Mouse (Mus musculus) retina, postnatal 7 days (tissue): ENCODE measurements at regions not wholly inside any gene's neighbourhood (a gene's known extent, or its start where the extent isn't known, plus 50 kb on each side); places are given as distances from the start of the nearest gene placed in this dataset.

Experiments
- DNase-seq: peaks from one replicate; pipeline ENCODE4 v3.0.0-alpha.2; 2012; ENCODE audit warnings: low read depth, low spot score

- no peak for DNase-seq
Measured at GRCm38 (mm10) chr14:36624134-36624533, 344.4 kb downstream of the Ccser2 start.

- no peak for DNase-seq
Measured at GRCm38 (mm10) chr14:36623036-36623435, 345.5 kb downstream of the Ccser2 start.

- DNase-seq: no peak
Measured at GRCm38 (mm10) chr14:36618459-36619085, 350.0 kb downstream of the Ccser2 start.

- DNase-seq: no peak
Measured at GRCm38 (mm10) chr14:36617987-36618386, 350.6 kb downstream of the Ccser2 start.

- DNase-seq: no peak
Measured at GRCm38 (mm10) chr14:36614926-36615325, 353.7 kb downstream of the Ccser2 start.

- DNase-seq: no peak
Measured at GRCm38 (mm10) chr14:36612860-36613259, 355.7 kb downstream of the Ccser2 start.

GRCm38 (mm10) chr14:36584065-36584635 lies 384.4 kb downstream of the Ccser2 start:
- no peak for DNase-seq

GRCm38 (mm10) chr14:36583338-36584064 lies 385.1 kb downstream of the Ccser2 start:
- no peak for DNase-seq

- DNase-seq: no peak
Measured at GRCm38 (mm10) chr14:36563229-36563865, 405.2 kb downstream of the Ccser2 start.

GRCm38 (mm10) chr14:36537402-36537801 lies 431.2 kb downstream of the Ccser2 start:
- no peak for DNase-seq

- DNase-seq: no peak
Measured at GRCm38 (mm10) chr14:36527310-36527709, 432.6 kb downstream of the 4930474N05Rik start.

- DNase-seq: no peak
Measured at GRCm38 (mm10) chr14:36525591-36526037, 430.9 kb downstream of the 4930474N05Rik start.

GRCm38 (mm10) chr14:36502076-36502994 lies 407.6 kb downstream of the 4930474N05Rik start:
- no peak for DNase-seq

GRCm38 (mm10) chr14:36499323-36499722 lies 404.6 kb downstream of the 4930474N05Rik start:
- no peak for DNase-seq

- no peak for DNase-seq
Measured at GRCm38 (mm10) chr14:36485499-36485898, 390.8 kb downstream of the 4930474N05Rik start.

GRCm38 (mm10) chr14:36471617-36472016 lies 376.9 kb downstream of the 4930474N05Rik start:
- no peak for DNase-seq

GRCm38 (mm10) chr14:36470362-36470761 lies 375.6 kb downstream of the 4930474N05Rik start:
- no peak for DNase-seq

- no peak for DNase-seq
Measured at GRCm38 (mm10) chr14:36453049-36453448, 358.3 kb downstream of the 4930474N05Rik start.

GRCm38 (mm10) chr14:36450126-36450525 lies 355.4 kb downstream of the 4930474N05Rik start:
- DNase-seq: no peak

- no peak for DNase-seq
Measured at GRCm38 (mm10) chr14:36414656-36415273, 320.0 kb downstream of the 4930474N05Rik start.

GRCm38 (mm10) chr14:36414180-36414579 lies 319.5 kb downstream of the 4930474N05Rik start:
- no peak for DNase-seq
